Mouse (Mus musculus) embryo, embryonic 9.5 days (tissue): ENCODE measurements around the gene Mbtps2.

ENCODE experiments used
- DNase-seq: peaks from one replicate; pipeline ENCODE4 v3.0.0-alpha.2; 2017; ENCODE audit errors: extremely low spot score

Mbtps2 gene

DNA sequence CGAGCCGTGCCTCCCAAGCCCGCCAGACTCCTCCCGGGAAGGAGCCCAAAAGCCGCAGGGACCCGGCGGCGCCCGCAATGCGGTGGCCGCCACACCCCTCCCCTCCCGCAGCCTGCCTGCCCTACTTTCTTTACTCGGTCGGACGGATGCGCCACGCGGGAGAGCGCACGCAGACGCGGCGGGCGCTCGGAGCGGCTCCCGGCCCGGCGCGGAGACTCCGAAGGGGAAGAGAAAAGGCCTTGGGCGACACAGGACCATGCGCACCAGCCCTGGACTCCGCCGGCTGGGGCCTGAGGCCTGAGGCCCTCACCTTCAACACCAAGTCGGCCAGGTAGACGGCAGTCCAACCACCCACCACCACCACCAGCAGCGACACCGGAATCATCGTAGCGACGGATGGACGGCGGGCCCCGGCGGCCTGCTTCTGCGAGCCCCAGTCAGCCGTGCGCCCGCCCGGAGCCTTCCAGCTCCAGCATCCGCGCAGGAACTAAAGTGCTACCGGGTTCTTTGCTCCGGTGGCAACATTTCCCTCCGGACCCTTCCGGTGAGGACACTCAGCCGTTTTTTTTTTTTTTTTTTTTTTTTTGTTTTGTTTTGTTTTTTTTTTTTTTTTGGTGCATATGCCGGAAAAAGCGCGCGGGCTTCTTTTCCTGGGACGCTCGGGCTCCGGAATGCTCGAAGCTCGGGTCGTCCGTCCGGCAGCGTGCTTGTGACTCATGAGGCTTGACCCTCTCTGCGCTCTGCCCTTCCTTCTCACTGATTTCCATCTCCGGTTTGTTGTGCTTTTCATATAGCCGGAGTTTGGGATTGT, at the start of gene Mbtps2:
TSS of gene Mbtps2 (minus strand) at position 530 of the 811 bp plus-strand sequence.
- DNase-seq = peak; percentile 61

DNA sequence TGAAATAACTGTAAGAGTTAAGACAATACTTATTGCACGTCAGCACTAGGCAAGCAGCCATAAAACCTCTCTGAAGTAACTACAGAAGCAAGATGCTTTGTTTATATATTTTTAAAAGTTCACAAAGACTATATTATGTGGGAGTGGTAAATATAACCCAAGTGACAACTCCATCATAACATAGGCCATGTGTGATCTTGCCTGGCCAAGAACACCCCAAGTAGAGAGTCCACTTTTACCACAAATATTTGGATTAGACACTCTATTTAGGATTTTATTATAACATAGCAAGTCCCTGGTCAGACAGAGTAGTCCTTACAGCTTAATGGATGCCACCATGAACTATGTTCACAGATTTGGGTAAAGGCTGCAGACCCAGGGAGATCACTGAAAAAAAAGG, 47.9 kb upstream of the Mbtps2 start:
- no peak for DNase-seq

DNA sequence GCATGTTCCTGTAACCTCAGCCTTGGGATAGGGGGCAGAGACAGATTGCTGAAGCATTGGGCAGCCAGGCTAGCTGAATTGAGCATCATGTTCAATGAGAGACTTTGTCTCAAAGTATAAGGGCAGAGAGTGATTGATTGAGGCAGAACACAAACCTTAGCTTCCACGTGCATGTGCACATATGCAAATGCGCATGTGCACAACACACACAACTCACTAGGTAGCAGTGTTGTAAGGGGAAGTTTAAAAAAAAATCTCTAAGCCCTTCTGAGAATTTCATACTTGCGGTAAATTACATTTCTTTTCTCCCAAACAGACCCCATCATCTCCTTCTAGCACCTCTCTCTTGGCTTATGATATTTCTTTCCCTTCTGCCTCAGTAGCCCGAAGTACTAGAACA, 46.2 kb upstream of the Mbtps2 start:
- no peak for DNase-seq

DNA sequence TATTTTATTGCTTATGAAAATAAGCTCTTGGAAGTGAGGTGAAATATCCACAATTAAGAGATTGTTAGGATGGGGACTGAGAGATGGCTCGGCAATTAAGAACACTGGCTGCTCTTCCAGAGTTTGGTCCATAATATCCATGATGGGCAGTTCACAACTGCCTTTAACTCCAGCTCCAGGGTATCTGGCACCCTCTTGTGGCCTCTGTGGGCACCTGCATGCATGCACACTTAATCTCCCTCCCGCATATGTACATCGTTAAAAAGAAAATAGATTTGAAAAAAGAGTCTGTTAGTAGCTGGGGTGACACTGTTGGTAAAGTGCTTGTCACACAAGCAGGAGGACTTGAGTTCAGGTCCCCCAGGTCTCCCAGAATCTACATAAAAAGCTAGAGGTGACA, 45.8 kb upstream of the Mbtps2 start:
- peak; percentile 25 for DNase-seq

DNA sequence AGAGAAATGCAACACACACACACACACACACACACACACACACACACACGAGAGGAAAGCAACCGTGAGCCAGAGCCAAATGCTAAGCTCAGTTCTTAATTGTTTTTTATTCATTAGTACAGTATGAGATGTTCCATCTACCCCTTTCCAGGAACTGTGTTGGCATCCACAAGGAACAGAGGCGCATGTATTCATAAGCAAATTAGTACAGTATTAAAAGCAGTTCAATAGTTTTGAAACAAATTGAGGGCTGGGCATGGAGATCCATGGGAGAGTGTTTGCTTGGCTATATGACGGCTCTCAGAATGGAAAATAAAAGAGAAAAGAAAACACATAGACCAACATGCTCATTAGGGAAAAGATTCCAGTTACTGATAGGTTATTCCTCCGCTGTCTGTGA, 44.3 kb upstream of the Mbtps2 start:
- DNase-seq = no peak

DNA sequence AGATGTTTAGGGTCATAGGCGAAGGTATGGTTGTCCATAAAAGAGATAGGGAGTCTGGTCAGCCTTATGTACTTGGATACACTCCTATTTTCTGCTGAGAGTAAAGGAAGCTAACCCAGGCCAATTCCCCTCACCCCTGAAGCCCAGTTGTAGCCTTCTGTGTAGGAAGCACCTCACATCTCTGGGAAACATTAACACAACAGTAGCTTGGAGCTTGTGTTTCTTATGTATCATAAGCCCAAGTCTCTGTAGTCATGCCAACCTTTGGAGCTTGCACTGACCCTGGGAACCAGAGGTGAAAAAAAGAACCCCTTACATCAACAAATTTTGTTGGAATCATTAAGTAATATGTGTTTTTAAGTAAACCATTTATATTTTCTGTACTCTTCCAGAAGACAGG, 38.7 kb upstream of the Mbtps2 start:
- no peak for DNase-seq

DNA sequence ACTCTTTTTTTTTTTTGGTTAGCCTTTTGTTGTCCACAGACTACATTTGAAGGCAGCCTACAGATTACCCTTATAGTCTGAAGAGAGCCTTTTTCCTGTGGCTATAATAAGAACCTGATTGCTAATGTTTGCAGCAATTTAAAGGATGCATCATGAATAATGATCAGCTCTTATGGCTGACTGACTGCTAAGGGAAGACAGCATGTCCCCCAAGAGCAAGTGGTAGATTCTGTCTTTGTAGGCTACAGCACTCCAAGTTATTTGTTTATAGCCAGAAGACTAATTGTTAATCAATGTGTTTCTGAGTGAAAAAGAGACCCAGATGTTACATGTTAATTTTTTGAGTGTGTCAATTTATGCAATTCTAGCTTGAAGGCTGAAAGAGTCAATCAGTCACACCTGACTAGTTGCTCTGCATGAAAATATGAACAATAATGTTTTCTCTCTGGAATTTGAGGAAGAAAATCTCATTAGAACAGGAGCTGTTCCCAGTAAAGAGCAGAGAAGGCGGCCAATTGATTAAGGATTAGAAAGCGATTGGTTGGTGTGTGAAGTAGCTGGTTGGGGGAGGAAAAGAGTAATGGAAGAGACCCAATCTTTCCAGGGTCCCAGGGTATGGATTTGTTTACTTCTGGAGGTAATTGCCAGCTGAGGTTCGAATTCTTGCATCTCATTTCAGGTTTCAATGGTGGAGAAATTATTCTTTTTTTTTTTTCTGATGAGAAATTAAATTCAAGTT, 35.3 kb upstream of the Mbtps2 start:
- DNase-seq = no peak

DNA sequence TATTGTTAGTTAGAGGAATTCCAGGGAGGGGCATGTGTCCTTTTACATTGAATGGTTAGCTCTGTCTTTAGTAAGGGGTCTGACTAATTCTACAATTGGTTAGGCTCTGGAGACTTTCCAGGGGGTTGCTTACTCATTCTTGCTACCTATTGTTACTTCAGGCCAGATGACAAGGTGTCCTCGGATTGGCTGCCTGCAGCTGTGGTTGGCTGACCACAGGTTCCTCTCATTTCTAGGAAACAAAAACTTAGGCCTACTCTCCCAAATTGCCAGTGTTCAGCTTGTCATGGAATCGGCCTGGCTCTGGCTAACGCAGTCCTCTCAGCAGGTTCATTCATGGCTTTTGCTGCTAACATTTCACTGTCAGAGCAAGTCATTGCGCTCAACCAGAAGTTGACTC, 31.8 kb upstream of the Mbtps2 start:
- DNase-seq = no peak

DNA sequence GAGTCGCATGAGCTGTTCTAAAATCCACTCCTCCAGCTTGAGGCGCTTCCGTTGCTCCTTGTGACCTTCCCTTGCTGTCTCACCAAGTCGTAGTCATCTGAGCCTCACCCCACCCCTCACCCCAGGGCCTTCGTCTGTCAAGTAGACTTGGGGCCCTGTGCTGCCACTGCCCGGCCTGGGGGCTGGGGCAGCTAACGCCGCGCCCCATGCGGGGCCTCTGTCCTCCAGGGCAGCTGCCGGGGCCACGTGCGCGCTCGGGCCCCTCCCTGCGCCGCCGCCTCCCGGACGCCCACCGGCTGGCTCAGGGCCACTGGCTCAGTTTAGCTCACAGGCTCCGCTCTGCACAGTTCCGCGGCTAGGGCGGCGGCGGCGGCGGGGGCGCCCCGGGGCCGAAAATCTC, 14.4 kb upstream of the Mbtps2 start:
- no peak for DNase-seq

DNA sequence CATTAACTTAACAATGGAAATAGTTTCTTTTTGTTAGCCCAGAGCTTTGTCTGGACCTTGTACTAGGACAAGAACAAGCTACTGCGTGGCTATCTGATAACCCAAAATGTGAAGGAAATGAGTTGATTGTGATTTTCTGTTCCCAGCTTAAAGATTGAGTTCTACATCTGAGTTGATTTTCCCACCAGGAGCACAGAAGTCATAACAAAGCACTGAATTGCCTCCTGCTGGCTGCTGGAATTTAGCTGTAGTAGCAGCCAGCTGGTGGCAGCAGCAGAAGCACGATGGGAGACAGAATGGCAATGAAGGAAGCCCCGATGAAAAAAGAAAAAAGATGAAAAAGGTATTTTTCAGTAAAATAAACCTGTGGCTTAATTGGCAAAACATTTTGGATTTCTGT, 2.9 kb upstream of the Mbtps2 start:
- peak; percentile 17 for DNase-seq

DNA sequence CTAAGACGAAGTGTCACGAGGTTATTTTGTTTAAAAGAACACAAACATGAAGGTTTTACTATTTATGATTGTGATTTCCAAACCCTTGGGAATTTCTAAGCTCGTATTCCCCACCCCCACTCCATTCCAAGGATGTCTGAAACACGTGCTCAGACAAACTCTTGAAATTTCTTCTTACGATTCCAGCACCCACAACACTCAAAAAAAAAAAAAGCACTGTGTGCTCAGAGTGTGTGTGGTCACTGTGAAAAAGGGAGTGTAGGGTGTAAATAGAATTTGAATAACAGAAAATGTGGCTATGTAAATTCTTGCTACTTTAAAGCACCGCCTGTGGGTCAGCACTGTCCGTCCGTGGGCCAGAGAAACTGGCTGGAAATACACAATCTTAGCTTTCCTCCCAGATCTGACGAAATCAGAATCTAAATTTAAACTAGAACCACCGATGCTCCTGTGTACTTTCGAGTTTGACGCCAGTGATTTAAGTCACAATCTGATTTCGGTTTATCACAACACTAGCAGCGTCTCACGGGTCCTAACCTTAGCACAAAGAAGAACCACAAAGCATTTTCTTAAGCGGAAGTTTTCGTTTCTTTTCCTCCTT, 830 bp downstream of the Mbtps2 start:
- DNase-seq = peak; percentile 31

DNA sequence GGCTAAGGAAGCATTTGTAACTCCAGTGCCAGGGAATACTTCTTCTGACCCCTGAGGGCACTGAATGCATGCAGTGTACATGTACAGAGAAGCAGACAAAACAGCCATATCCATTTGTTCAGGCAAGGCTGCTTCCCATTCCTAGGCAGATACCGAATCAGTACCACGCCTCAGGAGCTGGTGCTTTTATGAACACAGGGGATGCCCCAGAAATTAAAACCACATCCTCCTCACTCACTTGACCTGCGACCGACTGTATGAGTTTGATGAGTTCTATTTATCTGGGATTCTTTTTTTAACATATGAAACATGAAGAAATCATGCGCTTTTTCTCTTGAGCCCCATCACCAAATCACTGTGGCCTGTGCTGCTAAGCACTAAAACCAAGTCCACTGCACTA, 1.7 kb downstream of the Mbtps2 start:
- no peak for DNase-seq

DNA sequence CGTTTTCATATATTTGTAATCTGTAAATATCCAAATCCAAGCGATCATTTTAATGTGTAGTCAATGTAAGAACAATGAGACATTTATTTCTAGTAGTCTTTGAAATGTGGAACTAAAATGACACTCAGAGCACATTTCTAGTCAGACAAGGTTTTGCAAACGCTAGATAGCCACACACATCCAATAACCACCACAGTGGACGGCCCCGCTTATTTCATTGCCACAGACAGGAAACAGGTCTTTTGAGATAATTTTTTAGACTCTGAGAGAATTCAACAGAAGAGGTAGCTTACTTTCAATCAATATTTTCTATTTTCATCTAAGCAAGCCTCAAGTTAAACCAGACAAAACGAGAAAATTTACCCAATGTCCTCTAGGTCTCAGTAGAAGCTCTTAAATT, 2.6 kb downstream of the Mbtps2 start:
- DNase-seq = no peak

DNA sequence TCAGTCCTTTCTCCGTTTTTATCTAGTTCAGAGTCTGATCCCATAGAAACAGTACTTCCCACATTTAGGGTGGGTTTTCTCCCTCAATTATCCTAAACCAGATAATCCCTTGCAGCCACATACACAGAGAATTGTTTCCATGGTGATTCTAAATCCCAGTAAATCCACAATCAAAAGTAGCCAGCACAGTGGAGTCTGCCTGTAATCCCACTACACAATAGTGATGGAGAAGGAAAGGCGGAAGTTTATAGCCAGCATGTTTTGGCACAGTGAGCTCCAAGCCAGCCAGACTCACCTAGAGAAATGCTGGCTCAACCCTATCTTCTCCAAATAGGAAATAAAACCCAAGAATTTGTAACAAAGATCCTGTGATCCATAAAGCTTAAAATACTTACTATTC, 3.9 kb downstream of the Mbtps2 start:
- DNase-seq = no peak

DNA sequence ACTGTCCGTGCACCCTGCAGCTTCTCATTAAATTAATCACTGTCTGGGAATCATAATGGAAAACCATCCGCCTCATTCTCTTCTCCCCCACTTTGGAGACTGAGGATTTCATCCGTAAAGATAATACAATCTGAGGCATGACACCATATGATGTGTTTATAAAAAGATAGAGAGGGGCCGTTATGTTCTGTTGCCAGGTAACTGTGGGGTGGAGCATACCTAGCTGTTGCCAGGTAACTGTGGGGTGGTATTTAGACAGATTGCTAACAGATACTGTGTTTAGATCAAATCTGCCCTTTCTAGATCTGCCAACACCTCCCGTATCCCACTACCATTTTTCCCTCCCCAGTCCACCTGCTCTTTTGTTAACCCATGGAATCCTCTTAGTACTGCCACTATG, 11.5 kb downstream of the Mbtps2 start:
- DNase-seq = no peak

DNA sequence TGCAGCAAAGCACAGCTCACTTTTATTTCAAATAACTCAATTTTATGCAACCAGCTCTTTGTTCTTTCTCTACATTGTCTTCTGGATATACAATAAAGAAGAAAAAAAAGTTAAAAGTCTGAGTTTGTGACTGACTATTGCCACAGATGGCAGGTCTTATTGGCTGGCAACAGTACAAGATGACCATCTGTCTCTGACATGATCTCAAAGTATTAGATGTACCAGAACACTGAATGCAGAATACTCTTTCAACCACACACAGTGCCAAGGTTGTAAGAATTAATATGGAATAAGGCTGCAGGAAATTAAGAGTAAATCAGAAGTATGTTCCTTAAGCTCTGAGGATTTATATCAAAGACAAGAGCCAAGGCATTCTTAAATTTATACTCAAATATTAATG, 12.1 kb downstream of the Mbtps2 start:
- no peak for DNase-seq

DNA sequence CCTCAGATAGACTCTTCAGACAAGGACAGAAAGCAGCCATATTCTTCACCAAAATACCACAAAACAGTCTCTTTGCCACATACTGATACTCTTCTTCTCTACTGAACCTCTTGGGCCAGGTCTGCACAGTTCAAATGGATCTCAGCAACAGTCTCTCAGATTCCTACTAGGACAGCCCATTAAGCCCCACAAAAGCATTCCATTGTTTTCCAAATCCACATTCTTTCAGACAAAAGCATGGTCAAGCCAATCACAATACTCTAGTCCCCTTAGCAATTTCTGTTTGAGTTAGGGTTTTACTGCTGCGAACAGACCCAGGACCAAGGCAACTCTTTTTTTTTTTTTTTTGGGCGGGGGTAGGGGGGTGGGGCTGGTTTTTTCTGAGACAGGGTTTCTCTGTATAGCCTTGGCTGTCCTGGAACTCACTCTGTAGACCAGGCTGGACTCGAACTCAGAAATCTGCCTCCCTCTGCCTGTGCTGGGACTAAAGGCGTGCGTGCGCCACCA, 19.4 kb downstream of the Mbtps2 start:
- DNase-seq = no peak

DNA sequence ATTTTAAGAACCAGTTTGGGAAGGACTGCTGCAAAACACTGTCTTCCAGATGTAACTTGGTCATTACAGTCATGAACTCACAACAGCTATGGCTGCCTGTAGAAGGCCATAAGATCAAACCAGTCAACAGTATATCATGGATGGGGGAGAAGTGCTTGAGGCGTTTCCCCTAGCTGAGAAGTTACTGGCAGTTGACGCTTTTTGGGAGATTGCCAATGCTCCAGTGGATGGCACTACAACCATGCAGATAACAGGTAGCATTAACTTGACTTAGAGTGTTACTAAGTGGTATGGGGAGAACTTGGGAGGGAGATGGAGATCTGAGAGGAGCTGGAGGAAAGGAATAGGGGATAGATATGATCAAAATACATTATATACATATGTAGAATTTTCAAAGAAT, 23.8 kb downstream of the Mbtps2 start:
- no peak for DNase-seq

DNA sequence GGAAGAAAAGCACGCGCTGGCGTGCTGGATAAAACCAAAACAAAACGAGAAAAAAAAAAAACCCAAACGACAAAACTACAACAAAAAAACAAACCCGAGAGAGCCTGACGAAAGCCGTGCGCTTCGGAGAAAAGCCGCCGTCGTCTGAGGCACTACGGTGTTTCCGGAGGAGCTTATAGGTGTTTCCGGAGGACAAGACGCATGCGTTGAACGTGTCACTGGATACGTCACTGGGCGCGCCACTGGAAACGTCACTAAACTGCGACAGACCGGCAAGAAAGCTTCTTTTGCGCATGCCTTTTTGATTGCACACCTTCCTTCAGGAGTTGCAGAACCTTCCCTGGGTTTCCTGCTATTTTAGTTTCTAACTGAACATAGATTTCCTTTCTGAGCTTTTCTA, 29.7 kb downstream of the Mbtps2 start, which contains the start of gene Yy2:
TSS of gene Yy2 (minus strand) at position 146 of the 400 bp plus-strand sequence.
- DNase-seq = no peak

DNA sequence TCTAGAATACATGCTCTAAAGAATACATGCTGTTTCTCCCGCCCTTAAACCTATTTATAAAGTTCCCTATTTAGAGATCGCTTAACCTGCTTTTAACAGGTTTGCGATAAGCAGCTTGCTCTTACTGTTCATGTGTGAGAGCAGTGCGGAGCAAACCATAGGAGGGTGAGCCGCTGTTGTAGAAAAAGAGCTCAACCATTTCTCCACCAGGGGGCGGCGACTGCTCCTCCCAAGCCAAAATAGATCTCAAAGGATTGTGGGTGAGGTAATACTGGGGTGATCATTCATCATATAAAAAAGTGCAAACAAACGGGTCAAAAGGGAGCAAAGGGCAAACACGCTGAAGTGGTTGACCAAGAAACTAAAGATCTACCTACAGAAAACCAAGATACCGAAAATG, 34.7 kb downstream of the Mbtps2 start:
- no peak for DNase-seq

DNA sequence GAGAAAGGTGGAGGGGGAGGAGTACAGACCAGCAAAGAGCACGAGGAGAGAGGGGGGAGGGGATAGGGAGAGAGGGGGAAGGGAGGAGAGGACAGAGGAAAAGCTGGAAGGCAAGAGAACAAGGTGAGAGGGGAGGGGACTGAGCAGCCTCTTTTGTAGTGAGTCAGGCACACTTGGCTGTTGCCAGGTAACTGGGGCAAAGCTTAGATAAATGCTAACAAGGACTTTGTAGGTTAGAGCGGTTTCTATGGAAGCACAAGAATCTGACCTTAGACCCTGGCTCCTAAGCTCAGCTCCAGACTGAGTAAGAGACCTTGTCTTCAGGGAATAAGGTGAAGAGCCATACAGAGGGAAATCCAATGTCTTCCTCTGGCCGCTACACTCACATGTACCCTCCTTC, 51.4 kb downstream of the Mbtps2 start:
- DNase-seq = peak; percentile 28

DNA sequence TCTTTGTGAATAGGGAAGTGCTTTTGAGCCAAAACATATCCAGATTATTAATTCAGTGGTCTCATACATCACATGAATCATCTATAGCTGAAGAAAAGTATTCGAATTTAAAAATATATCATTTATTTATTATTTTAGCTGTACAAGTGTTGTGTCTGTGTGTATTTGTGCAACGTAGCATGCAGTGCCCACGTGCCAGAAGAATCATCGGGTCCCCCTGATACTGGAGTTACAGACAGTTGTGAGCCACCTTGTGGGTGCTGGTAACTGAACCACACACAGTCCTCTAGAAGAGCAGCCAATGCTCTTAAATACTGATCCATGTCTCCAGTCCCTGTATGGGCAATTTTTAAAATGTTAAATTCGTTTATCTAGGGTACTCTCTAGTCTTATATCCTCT, 92.1 kb downstream of the Mbtps2 start:
- DNase-seq = no peak

DNA sequence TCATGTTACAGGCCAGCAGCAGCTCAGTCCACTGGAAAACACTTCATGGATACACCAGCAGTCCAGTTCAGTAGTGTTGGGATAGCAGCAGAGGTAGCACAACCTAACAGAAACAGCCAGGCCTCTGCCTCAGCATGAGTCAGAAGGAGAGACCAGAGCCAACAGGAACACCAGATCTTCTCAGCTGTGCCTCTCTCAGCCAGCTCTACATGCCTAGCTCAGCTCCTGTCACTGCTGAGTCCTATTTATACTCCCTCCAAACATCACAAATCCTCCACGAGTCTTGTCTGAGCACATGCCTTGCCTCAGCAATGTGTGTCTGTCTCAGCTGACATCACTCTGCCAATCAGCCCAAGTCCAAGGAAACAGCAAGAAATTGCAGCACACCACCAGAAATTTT, 94.0 kb downstream of the Mbtps2 start:
- no peak for DNase-seq
